Mouse (Mus musculus) hindbrain, embryonic 11.5 days (tissue): ENCODE data around the gene Myzap. TPM values are rescaled to one million over a fixed set of nuclear protein-coding genes. Genes with fewer than 3 reads are reported as not detected.

Experiments
- ATAC-seq: fragments of 200-750 bp; cut with Nextera tagmentation; 2 replicates; pipeline ENCODE4 v1.8.0; 2017; ENCODE audit warnings: mild to moderate bottlenecking, moderate TSS enrichment, moderate library complexity; ENCODE audit not compliant: low FRiP score
- DNase-seq: peaks from one replicate; pipeline ENCODE4 v3.0.0-alpha.2; 2015; ENCODE audit warnings: low spot score
- H3K27ac ChIP-seq: fragments of 300-500 bp; sonication (generic); 2 replicates; pipeline ENCODE4 v1.5.1; 2014; ENCODE audit warnings: mild to moderate bottlenecking, low read depth, low read length
- H3K27me3 ChIP-seq: fragments of 300-500 bp; sonication (generic); 2 replicates; pipeline ENCODE4 v1.6.1; 2014; ENCODE audit warnings: mild to moderate bottlenecking, low read length, moderate library complexity, mixed read lengths; ENCODE audit not compliant: control insufficient read depth, insufficient read depth
- H3K36me3 ChIP-seq: fragments of 300-500 bp; sonication (generic); 2 replicates; pipeline ENCODE4 v1.6.1; 2014; ENCODE audit warnings: mild to moderate bottlenecking, low read length, moderate library complexity, mixed read lengths; ENCODE audit not compliant: control insufficient read depth, insufficient read depth
- H3K4me1 ChIP-seq: fragments of 300-500 bp; sonication (generic); replicated peaks from 2 replicates; pipeline ENCODE4 v1.6.1; 2014; ENCODE audit warnings: low read length, mixed read lengths; ENCODE audit not compliant: control insufficient read depth, insufficient read depth
- H3K4me2 ChIP-seq: fragments of 300-500 bp; sonication (generic); replicated peaks from 2 replicates; pipeline ENCODE4 v1.6.1; 2014; ENCODE audit warnings: mild to moderate bottlenecking, low read depth, low read length
- H3K4me3 ChIP-seq: fragments of 300-500 bp; sonication (generic); 2 replicates; pipeline ENCODE4 v1.5.1; 2014; ENCODE audit warnings: low read depth, low read length
- H3K9ac ChIP-seq: fragments of 300-500 bp; sonication (generic); 2 replicates; pipeline ENCODE4 v1.6.1; 2014; ENCODE audit warnings: low read depth, low read length
- H3K9me3 ChIP-seq: fragments of 300-500 bp; sonication (generic); 2 replicates; pipeline ENCODE4 v1.6.1; 2016; ENCODE audit warnings: low read length; ENCODE audit not compliant: control insufficient read depth
- WGBS: fragments of 180-500 bp; shearing (Covaris S2); extraction: QIAGEN DNeasy Blood & Tissue Kit; methylation state at CpG from one replicate; pipeline ENCODE4 v1.1.7; 2014; 5-methylcytosine and 5-hydroxymethylcytosine counted together
- polyA plus RNA-seq: library from polyadenylated mRNA; unstranded; fragments of >200 nt; fragmentation: Nextera tagmentation; extraction: Ambion mirVana; gene quantifications from 2 replicates; pipeline ENCODE4 v1.2.1, GENCODE M21; 2014

The Myzap gene
- polyA plus RNA-seq, 1 experiment from 2014 or later: 6.4 TPM

- H3K4me3 ChIP-seq: no peak overlapping the region
- H3K4me1 ChIP-seq: no peaks in the 10 kb centered on the region
These were observed 74.7 kb downstream of the Myzap start for GRCm38 (mm10) chr9:71517487-71517886.

GRCm38 (mm10) chr9:71515862-71516261 is 76.3 kb downstream of the Myzap start:
- ATAC-seq: no peak
- 94% methylated on average over 4 of the region's 4 CpGs for WGBS
- no peak overlapping the region for H3K27ac ChIP-seq
- H3K27me3 ChIP-seq: no peaks in the 10 kb centered on the region
- H3K9me3 ChIP-seq: no peaks in the 10 kb centered on the region
- H3K36me3 ChIP-seq: no peaks in the 10 kb centered on the region
- H3K4me3 ChIP-seq: no peak overlapping the region
- H3K4me1 ChIP-seq: no peaks in the 10 kb centered on the region
- no peak for DNase-seq
- no peak overlapping the region for H3K4me2 ChIP-seq
- H3K9ac ChIP-seq: no peak overlapping the region

More at GRCm38 (mm10) chr9:71517487-71517886, 74.7 kb downstream of the Myzap start:
- 89% methylated on average over 4 of the region's 4 CpGs for WGBS
- H3K4me2 ChIP-seq: no peak overlapping the region
- H3K27ac ChIP-seq: no peak overlapping the region
- DNase-seq: no peak
- ATAC-seq: no peak
- H3K27me3 ChIP-seq: no peaks in the 10 kb centered on the region
- no peaks in the 10 kb centered on the region for H3K36me3 ChIP-seq
- no peak overlapping the region for H3K9ac ChIP-seq
- H3K9me3 ChIP-seq: no peaks in the 10 kb centered on the region

DNA sequence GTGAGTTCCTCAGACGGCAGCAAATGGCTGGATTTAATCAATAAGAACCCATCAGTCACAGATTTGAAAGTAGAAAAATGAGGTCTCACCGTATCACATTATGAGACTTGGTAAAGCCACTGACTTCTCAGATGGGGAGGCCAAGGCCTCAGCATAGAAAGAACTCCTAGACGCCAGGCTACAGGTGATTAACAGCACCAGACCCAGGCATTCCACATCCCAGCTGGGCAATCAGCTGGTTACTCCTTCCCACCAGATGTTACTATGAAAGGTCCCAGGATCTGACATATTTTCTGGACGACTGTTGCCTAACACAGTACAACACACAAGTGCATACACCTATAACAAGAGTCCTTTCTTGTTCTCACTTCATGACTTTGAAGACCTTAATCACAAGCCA is 78.6 kb downstream of the Myzap start:
- 81% methylated on average over 4 of the region's 4 CpGs for WGBS
- ATAC-seq: no peak

DNA sequence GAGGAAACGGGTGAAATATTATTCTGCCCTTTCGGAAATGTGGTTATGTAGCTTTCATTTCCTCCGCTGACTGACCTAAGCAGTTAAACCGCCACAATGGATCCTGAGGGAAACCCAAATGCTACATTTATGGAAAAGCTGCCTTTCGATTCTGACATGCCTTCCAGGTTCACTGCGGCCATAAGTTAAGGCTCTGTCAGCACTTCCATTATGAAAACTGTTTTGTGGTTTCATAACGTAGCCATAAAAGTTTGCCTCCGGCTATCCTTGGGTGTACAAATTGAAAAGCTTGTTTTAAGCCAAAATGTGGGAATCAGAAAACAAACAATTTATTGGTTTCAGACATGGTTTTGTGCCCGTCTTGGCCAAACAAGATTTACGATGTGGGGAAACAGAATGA is 79.3 kb downstream of the Myzap start:
- DNase-seq (no peak), ATAC-seq (no peak)
- H3K4me3 ChIP-seq: no peak overlapping the region
- H3K27ac ChIP-seq: no peak overlapping the region
- no peak overlapping the region for H3K4me2 ChIP-seq
- no peaks in the 10 kb centered on the region for H3K36me3 ChIP-seq
- H3K27me3 ChIP-seq: no peaks in the 10 kb centered on the region
- H3K9ac ChIP-seq: no peak overlapping the region
- H3K4me1 ChIP-seq: no peaks in the 10 kb centered on the region
- WGBS: 87% methylated on average over 10 of the region's 10 CpGs
- no peaks in the 10 kb centered on the region for H3K9me3 ChIP-seq

More for the DNA sequence above, 78.6 kb downstream of the Myzap start:
- H3K9ac ChIP-seq: no peak overlapping the region
- H3K27ac ChIP-seq: no peak overlapping the region
- H3K4me2 ChIP-seq: no peak overlapping the region
- no peaks in the 10 kb centered on the region for H3K9me3 ChIP-seq
- no peaks in the 10 kb centered on the region for H3K36me3 ChIP-seq
- DNase-seq: no peak
- no peak overlapping the region for H3K4me3 ChIP-seq
- H3K27me3 ChIP-seq: no peaks in the 10 kb centered on the region
- H3K4me1 ChIP-seq: no peaks in the 10 kb centered on the region

DNA sequence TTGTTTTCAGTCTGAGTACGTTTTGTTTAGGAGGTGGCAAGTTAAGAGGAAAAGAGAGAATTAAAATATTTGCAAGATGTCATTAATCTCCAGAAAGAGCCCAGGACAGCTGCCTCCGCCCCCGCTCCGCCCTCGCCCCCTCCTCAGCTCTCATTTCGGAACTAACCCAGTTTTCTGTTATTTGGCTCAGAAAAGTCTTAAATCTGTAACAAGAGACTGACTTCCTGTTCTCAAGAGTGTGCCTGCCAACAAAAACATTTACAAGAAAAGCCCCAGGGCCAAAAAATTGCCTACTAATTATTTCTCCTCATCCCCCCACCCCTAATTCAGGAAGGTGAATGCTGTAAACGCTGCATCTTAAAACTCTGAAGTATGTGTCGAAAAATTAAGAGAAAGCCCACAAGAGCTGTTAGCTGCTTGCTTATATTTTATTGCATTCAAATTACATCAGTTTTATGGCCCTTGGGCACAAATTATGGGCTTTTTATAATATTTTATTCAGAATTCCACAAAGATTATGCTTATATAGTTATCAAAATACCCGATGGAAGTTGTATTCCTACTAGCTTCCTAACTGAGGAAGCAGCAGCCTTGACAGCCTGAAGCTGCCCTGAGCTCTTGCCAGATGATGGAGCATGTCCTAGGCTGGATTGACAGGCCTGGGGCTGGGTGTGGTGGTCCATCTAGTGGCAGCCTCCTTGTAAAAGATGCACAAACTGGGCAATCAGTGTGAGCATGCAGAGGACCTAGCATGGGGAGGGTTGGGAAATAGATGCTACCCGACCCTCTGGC is 93.6 kb downstream of the Myzap start:
- H3K9me3 ChIP-seq: no peaks in the 10 kb centered on the region
- H3K27ac ChIP-seq: no peak overlapping the region
- no peaks in the 10 kb centered on the region for H3K36me3 ChIP-seq
- DNase-seq (no peak), ATAC-seq (no peak)
- no peak overlapping the region for H3K9ac ChIP-seq
- no peak overlapping the region for H3K4me3 ChIP-seq
- H3K4me2 ChIP-seq: no peak overlapping the region
- H3K27me3 ChIP-seq: no peaks in the 10 kb centered on the region
- 69% methylated on average over 10 of the region's 10 CpGs for WGBS
- no peaks in the 10 kb centered on the region for H3K4me1 ChIP-seq

DNA sequence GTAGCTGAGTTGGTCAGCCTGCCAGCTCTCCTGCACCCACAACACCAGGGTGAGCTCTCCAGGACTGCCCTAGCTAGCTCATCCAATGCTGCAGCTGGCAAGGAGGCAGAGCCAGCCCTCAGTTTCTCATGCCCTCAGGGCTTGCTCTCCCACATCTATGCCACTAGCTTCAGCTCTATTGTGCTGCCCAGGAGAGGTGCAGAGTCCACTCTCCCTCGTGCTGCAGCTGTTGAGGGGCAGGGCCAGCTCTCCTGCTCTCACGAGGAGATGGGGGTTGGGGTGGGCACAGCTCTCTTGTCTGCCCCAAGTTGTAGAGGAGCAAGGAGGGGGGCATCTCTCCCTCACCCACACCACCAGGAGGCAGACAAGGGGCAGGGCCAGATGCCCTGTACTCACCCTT is 95.5 kb downstream of the Myzap start:
- Histone ChIP-seq H3K9me3 (no peaks in the 10 kb centered on the region), H3K4me1 (no peaks in the 10 kb centered on the region), H3K9ac (no peak overlapping the region), H3K4me3 (no peak overlapping the region), H3K36me3 (no peaks in the 10 kb centered on the region), H3K27me3 (no peaks in the 10 kb centered on the region), H3K27ac (no peak overlapping the region), H3K4me2 (no peak overlapping the region)
- DNase-seq (no peak), ATAC-seq (no peak)
- WGBS: 43% methylated on average over 2 of the region's 2 CpGs

GRCm38 (mm10) chr9:71493771-71494170 is 98.4 kb downstream of the Myzap start:
- WGBS: 58% methylated on average over 5 of the region's 5 CpGs

GRCm38 (mm10) chr9:71492296-71493025 is 99.7 kb downstream of the Myzap start:
- H3K27me3 ChIP-seq: no peaks in the 10 kb centered on the region
- DNase-seq (no peak), ATAC-seq (no peak)
- H3K9ac ChIP-seq: no peak overlapping the region
- no peaks in the 10 kb centered on the region for H3K36me3 ChIP-seq
- H3K27ac ChIP-seq: no peak overlapping the region
- H3K4me3 ChIP-seq: no peak overlapping the region
- no peak overlapping the region for H3K4me2 ChIP-seq
- no peaks in the 10 kb centered on the region for H3K9me3 ChIP-seq
- WGBS: 85% methylated on average over 15 of the region's 15 CpGs
- 0 out of 2 replicates have a peak, but pooled peaks cover 2% of the 10 kb centered on the region for H3K4me1 ChIP-seq

More at GRCm38 (mm10) chr9:71493771-71494170, 98.4 kb downstream of the Myzap start:
- H3K27ac ChIP-seq: no peak overlapping the region
- no peak overlapping the region for H3K4me2 ChIP-seq
- H3K9ac ChIP-seq: no peak overlapping the region
- ATAC-seq (no peak), DNase-seq (no peak)
- no peaks in the 10 kb centered on the region for H3K27me3 ChIP-seq
- no peak overlapping the region for H3K4me3 ChIP-seq
- H3K4me1 ChIP-seq: 0 out of 2 replicates have a peak, but pooled peaks cover 2% of the 10 kb centered on the region
- H3K36me3 ChIP-seq: no peaks in the 10 kb centered on the region
- no peaks in the 10 kb centered on the region for H3K9me3 ChIP-seq
